Mouse (Mus musculus) ovary, postnatal 10 days (tissue): ENCODE data around the gene Tmem143.
A peak's percentile ranks its signal among the peaks of the same experiment; 100 is the strongest.
"Not testable (repeated sequence)": the region's sequence is repeated elsewhere in the genome, so short reads cannot be mapped to it uniquely, and the experiment has no call there.

Experiments used
- DNase-seq: peaks from one replicate; pipeline ENCODE4 v3.0.0; 2022; ENCODE audit warnings: low spot score

The Tmem143 gene

GRCm38 (mm10) chr7:45887246-45887645 lies 9.5 kb upstream of the Tmem143 start:
- DNase-seq = no peak

DNA sequence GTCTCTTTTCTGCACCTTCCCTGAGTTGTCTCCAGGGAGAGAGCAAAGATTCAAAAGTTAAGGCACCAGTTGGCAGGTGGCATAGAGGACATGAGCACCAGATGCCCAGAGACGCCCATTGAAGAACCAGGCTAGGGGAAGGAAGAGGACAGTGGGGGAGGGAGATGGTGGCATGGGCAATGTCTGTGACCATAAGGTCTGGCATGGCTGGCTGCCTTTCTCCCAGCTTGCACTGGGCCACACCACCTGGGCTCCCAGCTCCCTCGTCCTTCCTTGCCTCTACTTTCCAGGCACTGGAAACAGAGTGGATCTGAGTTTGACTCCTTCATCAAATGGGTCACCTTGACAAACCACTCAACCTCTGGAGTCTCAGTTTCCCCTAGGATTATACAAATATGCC lies 4.1 kb upstream of the Tmem143 start:
- no peak for DNase-seq

- no peak for DNase-seq
These were observed 717 bp upstream of the Tmem143 start for GRCm38 (mm10) chr7:45895931-45896516.

DNA sequence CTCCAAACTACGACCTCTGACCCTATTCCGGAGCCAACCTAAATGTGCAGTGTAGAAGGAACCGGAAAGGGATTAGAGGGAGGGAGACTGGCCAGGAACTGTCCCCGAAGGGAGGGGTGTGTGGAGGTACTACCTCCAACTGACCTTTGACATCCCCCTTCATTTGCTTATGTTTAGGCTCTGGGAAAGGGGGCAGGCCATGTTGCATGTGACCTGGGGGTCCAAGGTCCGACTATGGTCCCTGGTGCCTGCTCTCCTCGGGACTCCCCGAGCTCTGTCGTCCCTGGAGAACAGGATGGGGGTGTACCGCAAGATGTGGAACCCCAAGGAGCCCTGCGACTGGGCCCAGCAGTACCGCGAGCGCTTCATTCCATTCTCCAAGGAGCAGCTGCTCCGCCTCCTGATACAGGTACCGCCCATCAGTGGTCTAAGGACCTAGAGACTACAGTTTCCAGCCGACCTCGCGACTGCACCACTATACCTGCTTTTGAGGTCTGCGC lies 567 bp downstream of the Tmem143 start:
- DNase-seq = peak; percentile 46

GRCm38 (mm10) chr7:45898125-45898524 lies 1.4 kb downstream of the Tmem143 start:
- not testable (repeated sequence) for DNase-seq

- no peak for DNase-seq
These were observed 4.8 kb downstream of the Tmem143 start for GRCm38 (mm10) chr7:45901562-45901961.

- DNase-seq = no peak
These were observed 5.8 kb downstream of the Tmem143 start for GRCm38 (mm10) chr7:45902481-45903002.

- DNase-seq = no peak
These were observed 9.9 kb downstream of the Tmem143 start for GRCm38 (mm10) chr7:45906622-45907021.

DNA sequence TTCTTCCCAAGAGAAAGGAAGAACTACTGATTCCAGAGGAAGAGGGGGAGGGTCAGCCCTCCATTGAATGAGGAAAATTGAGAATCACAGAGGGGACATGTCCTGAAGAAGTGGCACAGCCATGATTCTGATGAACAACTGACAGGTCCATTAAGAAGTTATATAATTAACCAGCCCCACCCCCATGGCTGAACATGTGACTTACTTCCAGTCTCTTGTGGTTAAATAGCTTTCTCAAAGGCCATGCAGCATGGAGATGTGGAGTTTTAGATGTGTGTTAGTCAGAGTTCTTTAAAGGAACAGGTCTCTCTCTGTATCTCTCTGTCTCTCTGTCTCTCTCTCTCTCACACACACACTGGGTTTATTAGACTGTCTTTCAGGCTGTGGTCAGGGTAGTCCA lies 11.6 kb downstream of the Tmem143 start:
- DNase-seq = no peak

- DNase-seq = no peak
These were observed 12.4 kb downstream of the Tmem143 start for GRCm38 (mm10) chr7:45909145-45909544.

GRCm38 (mm10) chr7:45914067-45914466 lies 17.3 kb downstream of the Tmem143 start:
- DNase-seq = no peak

DNA sequence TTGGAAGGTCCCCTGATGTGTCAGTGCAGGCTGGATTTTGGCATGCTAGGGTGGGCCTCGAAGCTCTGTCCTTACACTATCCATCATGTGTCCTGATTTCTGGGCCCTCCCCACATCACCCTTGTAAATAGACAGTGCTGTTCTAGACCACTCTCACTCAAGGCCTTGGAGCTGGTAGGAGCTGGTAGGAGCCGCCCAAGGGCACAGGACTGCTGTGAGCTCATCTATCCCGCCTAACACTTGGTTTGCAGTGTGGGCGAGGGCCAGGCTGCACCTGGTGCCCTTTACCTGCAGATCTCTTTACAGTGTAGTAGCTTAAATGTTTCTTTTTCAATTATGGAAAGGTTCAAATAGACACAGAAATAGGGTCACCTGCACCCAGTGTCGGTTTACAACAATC lies 18.3 kb downstream of the Tmem143 start:
- DNase-seq = no peak

GRCm38 (mm10) chr7:45916056-45917003 lies 19.6 kb downstream of the Tmem143 start:
- peak; percentile 52 for DNase-seq

- no peak for DNase-seq
These were observed 20.4 kb downstream of the Tmem143 start for GRCm38 (mm10) chr7:45917004-45917704.

- DNase-seq = no peak
These were observed 21.2 kb downstream of the Tmem143 start for GRCm38 (mm10) chr7:45917926-45918325.

- no peak for DNase-seq
These were observed 22.4 kb downstream of the Tmem143 start for GRCm38 (mm10) chr7:45919083-45919671.

GRCm38 (mm10) chr7:45919761-45920160 lies 23.0 kb downstream of the Tmem143 start:
- no peak for DNase-seq

DNA sequence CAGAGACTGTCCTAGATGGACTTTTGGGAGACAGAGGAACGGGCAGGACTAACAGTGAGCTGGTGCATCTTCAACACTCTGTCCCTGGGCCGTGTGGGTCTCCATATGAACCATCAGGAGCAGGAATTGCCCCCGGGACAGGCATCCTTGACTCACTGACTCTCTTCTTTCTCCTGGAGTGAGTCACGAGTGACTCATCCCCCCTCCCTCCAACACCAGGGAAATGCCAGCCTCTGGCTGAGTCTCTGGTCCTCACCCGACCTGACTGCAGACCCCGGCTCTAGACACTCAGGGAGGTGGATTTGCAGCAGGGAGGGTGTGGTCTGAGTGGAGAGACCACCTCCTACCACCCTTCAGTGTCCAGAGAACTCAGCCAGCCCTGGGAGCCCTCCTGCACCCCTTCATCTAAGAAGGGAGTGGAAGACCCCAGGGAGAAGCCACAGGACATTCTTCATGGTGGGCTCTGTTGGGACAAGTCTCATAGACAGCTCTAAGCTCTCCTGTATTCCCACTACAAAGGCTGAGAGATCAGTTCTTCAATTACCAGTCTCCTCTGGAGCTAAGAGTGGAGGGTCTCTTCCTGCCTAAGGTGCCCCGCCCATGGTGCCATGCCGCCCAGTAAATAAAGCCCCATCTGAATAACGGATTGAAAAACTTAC lies 24.0 kb downstream of the Tmem143 start:
- no peak for DNase-seq

- no peak for DNase-seq
These were observed 24.5 kb downstream of the Tmem143 start, which contains the start of gene Emp3 for GRCm38 (mm10) chr7:45921242-45921621. Gene Emp3, minus strand, starts transcription at chr7:45921404.

GRCm38 (mm10) chr7:45921950-45922600 lies 25.3 kb downstream of the Tmem143 start:
- no peak for DNase-seq
